Mouse (Mus musculus) granulocyte monocyte progenitor cell, adult 5-6 weeks (primary cell): ENCODE measurements at regions not wholly inside any gene's neighbourhood (a gene's known extent, or its start where the extent isn't known, plus 50 kb on each side); places are given as distances from the start of the nearest gene placed in this dataset.
"Not testable (repeated sequence)": the region's sequence is repeated elsewhere in the genome, so short reads cannot be mapped to it uniquely, and the experiment has no call there.

ENCODE experiments used
- ATAC-seq: replicated peaks from 2 replicates; pipeline ENCODE4 v1.8.0; 2016; ENCODE audit warnings: mild to moderate bottlenecking, moderate TSS enrichment, inconsistent platforms; ENCODE audit not compliant: poor library complexity, severe bottlenecking

GRCm38 (mm10) chr13:73033055-73033454 is 227.2 kb upstream of the Irx4 start:
- ATAC-seq: peak; percentile 63

GRCm38 (mm10) chr13:73034065-73034831 is 226.0 kb upstream of the Irx4 start:
- no peak for ATAC-seq

DNA sequence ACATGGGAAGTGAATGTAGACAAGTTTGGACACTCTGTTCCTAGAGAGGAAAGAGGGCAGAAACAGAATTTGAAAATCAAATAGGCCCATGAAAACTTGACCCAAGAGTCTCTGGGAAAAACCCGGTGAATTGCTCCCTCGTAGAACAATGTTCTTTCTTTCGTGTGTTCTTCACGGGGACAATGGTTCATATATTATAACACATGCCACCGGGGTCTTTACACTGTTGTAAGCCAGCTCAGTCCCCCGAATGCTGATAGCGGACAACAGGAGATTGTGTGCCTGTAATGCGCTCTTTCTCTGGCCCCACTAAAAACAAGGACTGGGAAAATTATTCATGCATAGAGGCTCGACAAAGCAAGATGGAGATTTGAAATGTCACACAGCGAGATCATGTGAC is 225.4 kb upstream of the Irx4 start:
- no peak for ATAC-seq

DNA sequence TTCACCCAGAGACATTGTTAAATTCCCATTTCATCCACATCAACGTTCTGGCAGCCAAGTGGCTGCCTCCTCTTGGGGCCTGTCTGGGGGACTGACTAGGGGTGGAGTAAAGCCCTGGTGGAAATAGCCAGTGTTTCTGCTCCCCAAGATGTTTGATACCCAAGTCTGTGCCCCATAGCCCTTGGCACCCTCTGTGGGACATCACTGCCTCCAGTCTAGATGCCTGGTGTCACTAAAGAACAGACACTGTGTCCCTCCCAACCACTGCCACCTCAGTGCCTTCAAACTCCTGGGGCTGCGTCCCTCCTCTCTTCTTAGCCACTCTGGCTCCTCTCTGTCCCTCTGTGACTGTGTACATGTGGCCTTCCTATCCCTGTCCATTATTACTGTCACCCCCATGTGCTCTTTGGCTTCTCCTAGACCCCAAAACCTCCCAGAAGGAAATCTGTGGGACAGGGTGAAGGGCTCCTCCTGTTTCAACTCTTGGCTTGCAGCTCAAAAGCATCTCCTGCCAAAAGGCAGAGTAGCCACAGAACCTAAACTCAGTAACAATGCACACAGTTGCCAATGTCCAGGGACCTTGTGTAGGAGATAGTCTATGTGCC is 224.8 kb upstream of the Irx4 start:
- ATAC-seq: no peak

- no peak for ATAC-seq
Measured at GRCm38 (mm10) chr13:73039731-73040130, 220.5 kb upstream of the Irx4 start.

- no peak for ATAC-seq
Measured at GRCm38 (mm10) chr13:73041233-73042040, 218.8 kb upstream of the Irx4 start.

DNA sequence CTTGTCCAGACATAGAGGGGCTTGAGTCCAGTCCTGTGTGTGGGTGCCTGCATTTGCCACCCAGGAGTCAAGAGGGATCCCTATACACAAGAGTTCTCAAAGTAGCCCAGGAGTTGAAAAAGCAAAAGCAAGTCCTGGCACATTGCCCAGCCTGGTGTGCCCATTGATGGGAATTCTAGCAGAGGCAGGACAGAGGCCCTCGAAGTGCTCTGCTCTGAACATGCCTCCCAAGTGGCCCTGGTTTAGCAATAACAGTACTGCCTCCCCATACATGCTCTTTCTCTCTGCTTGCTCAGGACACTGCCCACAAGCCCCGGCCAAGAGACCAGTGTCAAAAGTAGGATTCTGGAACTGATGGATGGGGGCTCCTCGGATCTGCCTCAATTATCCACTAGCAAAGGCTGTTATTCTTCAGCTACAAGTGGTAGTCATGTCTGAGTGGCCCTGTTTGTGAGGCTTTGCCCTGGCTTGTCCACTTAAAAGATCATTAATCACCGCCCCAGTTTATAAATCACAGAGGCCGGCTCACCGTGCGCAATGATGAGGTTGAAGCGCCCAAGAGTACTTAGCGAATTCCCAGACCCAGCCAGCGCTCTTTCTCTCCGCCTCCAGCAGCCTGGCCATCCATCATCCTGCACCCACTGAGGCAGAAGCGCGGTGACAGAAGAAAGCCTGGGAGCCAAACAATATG is 190.3 kb upstream of the Irx4 start:
- no peak for ATAC-seq

DNA sequence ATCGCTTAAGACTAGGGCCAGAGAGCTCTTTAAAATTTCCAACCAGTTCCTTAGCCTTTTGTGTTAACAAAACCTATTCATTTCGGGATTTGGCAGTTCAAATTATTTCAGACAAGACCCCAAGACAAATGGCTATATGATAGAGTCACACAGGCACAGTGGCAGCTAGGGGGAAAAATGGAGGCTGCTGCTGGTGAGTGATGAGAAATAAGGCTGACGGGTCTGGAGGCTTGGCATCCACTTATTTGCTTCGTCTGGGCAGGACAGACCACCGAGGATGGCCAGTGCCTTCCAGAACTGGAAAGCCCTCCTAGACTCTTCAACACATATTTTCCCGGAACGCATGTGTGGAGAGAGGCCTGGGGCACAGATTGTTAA is 189.8 kb upstream of the Irx4 start:
- ATAC-seq: no peak

DNA sequence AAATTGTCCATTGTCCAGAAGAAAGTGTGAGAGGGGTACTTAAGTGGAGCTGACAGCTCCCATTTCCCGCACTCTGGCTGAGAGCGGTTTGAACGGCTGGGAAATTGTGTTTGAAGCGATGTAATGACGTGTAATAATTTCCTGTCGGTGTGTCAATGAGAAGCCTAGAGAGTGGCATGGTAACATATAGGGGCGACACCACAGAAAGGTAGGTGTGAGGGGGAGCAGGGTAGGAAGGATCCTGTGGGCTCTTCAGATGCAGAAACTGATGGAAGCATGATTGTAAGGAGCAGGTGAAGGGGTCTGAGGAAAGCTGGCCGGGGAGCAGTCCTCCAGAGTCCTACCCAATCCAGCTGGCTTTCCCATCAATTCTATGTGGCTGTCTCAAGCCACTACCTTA is 189.2 kb upstream of the Irx4 start:
- ATAC-seq: no peak

DNA sequence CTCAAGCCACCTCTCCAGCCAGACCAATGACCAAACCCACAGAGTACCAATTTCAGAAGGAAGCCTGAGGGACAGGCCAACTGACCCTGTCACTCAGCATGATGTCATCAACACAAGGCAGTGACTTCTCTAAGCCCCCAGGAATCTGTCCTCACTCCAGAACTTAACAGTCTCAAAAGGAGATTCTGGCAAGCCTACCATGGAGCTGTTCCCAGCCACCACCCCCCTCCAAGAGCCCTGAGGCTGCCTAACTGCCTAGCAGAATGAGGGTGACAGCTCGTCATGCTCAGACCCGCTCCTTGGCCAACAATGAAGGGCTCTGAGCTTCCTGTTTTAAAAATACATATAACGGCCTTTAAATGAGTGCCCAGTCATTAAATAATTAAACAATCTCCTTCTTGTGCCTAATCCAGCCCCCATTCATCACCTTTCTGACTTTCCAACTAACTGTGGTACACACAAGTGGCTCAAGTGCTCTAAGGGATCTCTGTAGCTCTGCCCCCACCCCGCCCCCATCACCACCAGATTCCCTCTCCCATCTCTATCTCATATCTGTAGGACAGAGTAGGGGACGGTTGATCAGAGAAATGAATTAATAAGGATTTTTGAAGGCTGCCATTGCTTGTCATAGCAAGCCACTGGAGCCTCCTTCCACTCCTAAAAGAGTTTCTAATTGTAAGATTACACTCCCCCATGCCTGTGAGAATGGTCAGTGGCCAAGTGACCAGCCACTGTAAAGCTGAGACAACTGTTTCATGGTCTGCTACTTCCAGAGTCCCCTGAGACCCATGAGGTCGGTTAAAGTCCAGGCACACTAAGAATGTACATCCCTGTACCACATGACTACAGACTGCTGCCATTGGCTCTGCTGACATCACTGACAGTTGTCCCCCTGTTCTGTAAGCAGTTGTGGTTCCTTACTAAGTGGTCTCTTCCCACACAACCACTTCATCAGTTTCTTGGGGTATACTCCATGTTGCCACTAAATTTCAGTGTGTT is 188.1 kb upstream of the Irx4 start:
- no peak for ATAC-seq

DNA sequence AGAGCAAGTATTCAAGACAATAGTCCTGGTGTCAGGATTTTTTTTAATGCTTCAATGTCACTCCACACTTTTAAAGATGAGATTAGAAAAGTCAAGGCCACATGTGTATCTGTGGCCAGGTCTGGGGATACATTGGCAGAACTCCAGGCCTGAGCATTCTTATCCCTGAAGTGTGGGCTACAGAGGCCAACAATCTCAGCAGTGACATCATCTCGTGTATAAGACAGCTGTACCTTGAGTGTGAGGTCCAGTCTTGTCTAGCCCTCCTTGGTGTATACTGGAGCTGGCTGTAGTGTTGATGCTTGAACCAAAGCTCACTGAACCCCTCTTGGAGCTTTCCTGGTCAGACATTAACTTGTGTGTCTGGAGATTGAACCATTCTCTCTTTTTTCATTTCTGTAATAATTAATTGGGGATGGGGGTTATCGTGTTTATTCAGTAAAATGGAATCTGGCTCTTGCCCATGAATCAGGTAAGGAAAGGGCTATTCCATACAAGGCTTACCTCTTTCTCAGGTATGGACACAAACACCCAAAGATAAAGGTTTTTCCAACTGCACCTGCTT is 182.3 kb upstream of the Irx4 start:
- ATAC-seq: no peak

DNA sequence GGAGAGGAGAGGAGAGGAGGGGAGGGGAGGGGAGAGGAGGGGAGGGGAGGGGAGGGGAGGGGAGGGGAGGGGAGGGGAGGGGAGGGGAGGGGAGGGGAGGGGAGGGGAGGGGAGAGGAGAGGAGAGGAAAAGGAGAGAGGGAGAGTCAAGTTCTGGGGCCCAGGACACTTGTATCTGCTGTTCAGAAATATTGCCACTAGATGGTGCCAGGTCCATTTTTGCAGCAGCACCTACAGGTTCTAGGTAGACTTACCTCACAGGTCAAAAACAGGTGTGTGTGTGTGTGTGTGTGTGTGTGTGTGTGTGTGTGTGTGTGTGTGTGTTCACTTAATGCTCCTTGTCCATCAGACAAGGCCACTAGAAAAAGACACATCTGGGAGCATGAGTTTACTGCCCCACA is 172.5 kb upstream of the Irx4 start:
- ATAC-seq: not testable (repeated sequence)

DNA sequence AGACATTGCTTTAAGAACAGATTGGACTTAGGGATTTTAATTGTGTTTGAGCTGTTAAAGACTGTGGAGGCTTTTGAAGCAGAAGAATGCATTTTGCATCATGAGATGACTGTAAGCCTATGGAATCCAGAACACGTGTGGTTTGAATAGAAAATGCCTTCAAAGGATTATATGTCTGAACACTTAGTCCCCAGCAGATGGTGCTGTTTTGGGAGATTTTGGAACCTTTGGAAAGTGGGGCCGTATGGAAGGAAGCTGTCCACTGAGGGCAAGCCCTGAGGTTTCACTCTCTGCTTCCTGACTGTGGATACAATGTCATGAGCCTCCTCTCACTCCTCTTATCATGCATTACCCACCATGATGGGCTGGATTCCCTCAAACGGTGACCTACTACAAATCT is 168.4 kb upstream of the Irx4 start:
- ATAC-seq: no peak

DNA sequence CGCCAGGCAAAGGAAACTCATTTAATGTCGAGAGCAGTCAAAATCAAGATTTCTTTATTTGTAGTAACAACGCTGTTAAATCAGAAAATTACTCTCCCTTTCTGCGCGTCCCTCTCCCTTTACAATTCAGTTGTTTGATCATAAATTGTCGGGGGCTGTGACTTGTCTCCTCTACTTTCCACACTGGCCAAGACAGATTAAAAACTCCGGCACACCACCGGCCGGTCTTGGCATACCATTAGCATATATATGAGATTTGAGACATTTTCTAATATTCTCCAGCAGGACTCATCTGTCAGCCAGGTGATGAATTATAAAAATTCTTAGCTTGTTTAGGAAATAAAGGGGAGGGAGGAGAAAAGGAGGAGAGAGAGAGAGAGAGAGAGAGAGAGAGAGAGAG is 162.8 kb upstream of the Irx4 start:
- ATAC-seq: no peak

GRCm38 (mm10) chr13:73099407-73099806 is 160.9 kb upstream of the Irx4 start:
- no peak for ATAC-seq

- no peak for ATAC-seq
Measured at GRCm38 (mm10) chr13:73107250-73107993, 152.9 kb upstream of the Irx4 start.

DNA sequence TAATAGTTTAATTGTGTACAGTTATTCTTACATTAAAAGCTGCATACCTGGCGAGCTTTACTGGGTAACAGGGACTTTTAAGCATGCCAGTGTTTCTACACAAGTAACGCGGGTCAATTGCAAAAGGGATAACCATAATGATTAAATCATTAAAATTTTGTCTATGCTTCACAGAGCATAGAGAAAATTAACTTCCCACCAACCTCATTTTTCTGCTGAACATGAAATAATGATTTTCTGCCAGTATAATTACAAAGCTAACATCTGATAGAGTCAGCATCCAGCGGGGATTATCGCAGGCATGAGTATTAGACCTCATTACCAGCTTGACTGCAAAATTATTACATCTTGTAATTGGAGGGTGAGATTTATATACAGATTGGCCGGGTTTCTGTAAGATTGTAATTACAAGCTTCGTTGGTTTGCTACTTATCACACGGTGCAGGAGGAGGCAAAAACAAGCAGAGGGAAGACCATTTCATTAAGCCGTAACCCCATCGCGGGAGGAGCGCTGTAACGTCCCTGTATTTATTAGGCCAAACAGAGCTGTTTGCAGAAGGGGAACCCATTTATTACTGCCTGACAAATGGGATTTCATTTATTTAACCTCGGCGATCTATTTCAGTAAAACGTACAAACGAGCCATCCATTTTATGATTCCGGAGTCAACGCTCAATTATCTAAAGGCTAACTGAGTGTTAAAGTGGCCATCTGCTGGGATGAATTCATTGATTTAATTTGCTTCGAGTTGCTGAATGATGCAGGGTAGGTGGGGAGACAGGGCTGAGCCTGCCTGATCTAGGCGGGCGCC is 143.3 kb upstream of the Irx4 start:
- no peak for ATAC-seq

- ATAC-seq: no peak
Measured at GRCm38 (mm10) chr13:73117633-73118076, 142.6 kb upstream of the Irx4 start.
